Mouse (Mus musculus): ENCODE results near the gene Mboat7.

DNA sequence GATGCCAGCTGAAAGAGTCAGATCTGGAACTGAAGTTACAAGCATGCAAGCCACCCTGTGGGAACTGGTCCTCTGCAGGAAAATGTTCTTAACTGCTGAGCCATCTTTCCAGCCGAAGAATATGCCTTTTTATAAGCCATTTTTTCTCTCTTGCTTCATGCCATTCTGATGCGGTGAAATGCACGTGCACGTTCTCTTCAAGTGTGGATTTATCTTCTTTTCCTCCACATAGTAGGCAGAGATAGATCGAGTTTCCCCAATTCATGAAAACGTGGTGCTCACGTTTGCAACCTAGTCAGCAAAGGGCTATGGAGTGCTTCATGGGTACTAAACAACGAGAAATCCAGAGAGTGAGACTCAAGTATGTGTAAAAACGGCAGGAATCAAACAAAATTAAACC lies 49.5 kb downstream of the Mboat7 start:
- TF ChIP-seq POLR2A (IDR thresholded peaks at IDR 0.05; ENCODE audit: extremely low read depth, insufficient read depth, low read length) = no peak
- no peak for TF ChIP-seq CTCF (IDR thresholded peaks at IDR 0.05; ENCODE audit: low read depth, low read length)
